Mouse (Mus musculus): ENCODE results near the gene Pde4dip. TPM values are rescaled to one million over a fixed set of nuclear protein-coding genes. Genes with fewer than 3 reads are reported as not detected.

Gene Pde4dip
- total RNA-seq, 1 experiment from 2014 or later = 6.1 TPM

DNA sequence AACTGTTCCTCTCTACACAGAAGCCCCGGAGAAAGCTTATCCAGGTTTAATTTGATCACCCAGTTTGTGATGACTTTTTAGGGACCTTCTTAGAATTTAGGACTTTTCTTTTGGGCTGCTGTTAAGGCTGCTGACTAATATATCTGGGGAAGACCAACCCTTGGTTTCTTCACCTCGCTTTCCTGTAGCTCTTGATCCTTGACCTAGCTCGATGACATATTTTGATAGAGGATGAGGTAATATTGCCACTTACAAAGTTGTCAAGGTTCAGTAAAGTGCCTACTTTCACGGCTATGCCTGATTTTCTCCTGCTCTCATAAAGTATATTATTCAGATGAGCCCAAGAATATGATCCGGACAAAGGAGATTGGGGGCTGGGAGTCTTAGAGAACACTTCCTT, 13.1 kb upstream of the Pde4dip start:
- no peak for ATAC-seq (replicated peaks; ENCODE audit: low read depth, poor library complexity, severe bottlenecking)

DNA sequence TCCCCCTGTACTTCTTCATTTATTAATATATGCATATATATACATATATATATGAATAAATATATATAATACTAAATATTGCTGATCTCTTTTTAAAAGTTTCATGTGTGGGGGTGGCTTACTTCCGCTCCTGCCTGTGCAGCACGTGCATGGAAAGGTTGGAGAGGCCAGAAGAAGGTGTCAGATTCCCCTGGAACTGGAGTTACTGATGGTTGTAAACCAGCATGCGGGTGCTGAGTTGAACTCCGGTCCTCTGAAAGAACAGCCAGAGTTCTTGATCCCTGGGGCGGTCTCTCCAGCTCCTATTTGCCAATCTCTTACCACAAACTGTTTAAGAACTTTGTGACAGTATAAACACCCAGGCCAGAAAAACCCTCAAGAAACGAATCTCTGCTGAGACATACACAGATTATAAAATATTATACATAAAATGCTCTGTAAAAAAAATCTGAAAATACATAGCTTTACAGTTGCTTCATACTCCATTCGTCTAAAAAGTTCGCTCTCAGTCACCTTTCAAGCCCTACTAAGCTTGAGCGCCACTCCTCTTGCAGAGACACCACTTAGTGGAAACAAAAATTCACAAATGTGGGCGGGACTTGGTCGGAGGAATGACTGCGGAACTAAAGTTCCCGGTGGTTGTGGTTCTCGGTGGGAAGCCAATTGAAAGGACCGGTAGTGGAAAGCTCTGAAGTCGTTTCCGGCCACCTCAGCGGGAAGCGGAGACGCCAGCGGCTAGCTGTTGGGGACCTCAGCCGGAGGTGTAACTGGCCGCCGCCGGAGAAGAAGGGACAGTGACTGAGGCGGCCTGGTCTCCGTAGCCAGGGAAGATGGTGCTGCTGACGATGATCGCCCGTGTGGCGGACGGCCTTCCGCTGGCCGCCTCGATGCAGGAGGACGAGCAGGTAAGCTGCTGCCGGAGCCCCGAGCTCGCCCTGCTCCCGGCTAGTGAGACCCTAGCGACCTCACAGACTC, 12.3 kb upstream of the Pde4dip start, which contains the start of gene Sec22b:
Gene Sec22b, plus strand, starts transcription at position 675 of the 975 bp plus-strand sequence.
- ATAC-seq (replicated peaks; ENCODE audit: low read depth, poor library complexity, severe bottlenecking) = peak; percentile 99

DNA sequence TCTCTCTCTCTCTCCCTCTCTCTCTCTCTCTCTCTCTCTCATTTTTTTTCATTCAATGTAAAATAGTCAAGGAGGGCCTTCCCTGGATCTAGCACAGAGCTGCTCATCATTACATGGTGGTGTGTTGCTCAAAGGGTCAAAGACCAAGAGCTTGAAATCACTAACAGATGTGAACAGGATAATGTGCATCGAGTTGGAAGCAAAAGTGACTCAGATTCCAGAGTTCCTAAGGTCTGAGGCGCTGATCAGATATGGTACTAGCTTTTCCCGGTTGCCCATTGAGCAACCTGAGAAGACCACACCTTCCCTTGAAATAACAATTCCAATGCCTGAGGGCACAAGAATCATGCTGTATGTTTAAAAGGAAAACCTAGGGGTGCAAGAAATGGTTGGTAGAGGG, 9.9 kb upstream of the Pde4dip start:
- ATAC-seq (replicated peaks; ENCODE audit: low read depth, poor library complexity, severe bottlenecking) = no peak

DNA sequence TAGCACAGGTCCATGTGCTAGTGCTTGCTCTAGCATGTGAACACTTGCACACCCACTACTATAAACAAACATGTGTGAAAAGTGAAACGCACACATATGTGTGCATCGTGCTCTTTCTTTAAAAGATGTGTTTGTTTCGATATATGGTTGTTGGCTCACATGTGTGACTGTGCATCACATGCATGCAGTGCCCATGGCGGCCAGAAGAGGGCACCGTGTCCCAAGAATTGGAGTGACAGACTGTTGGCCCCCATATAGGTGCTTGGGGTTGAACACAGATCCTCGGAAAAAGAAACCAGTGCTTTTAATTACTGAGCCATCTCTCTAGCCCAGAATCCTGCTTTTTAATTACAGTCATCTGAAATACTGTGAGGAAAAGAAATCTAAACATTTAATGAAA, 6.2 kb upstream of the Pde4dip start:
- peak; percentile 62; the same call in 1 of the 2 replicates for ATAC-seq (replicated peaks; ENCODE audit: low read depth, poor library complexity, severe bottlenecking)

- no peak for ATAC-seq (replicated peaks; ENCODE audit: low read depth, poor library complexity, severe bottlenecking)
Measured at GRCm38 (mm10) chr3:97890205-97890604, 1.7 kb upstream of the Pde4dip start.

DNA sequence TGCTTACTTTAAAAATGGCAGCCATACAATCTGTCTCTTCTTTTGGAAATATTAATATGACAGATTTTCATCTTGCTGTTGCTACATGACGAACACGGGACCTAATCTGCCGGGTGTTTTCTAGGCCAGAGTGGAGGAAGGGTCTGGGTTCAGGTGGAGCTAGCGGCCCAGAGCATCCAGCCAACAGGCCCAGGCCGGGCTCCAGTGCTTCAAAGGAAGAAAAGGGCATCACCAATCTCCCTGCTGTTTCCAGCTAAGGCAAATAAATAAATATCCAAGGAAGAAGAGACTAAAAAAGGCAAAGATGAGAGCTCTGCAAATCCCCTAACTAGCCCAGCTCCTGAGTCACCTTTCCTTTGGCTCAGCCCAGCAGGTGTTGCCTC, 731 bp downstream of the Pde4dip start:
- no peak for ATAC-seq (replicated peaks; ENCODE audit: low read depth, poor library complexity, severe bottlenecking)

- no peak for ATAC-seq (replicated peaks; ENCODE audit: low read depth, poor library complexity, severe bottlenecking)
Measured at GRCm38 (mm10) chr3:97881576-97881975, 6.9 kb downstream of the Pde4dip start.

GRCm38 (mm10) chr3:97879222-97879621, 9.3 kb downstream of the Pde4dip start:
- ATAC-seq (replicated peaks; ENCODE audit: low read depth, poor library complexity, severe bottlenecking) = peak; percentile 85

- ATAC-seq (replicated peaks; ENCODE audit: low read depth, poor library complexity, severe bottlenecking) = peak; percentile 61; the same call in 1 of the 2 replicates
Measured at GRCm38 (mm10) chr3:97876259-97876658, 12.2 kb downstream of the Pde4dip start.

DNA sequence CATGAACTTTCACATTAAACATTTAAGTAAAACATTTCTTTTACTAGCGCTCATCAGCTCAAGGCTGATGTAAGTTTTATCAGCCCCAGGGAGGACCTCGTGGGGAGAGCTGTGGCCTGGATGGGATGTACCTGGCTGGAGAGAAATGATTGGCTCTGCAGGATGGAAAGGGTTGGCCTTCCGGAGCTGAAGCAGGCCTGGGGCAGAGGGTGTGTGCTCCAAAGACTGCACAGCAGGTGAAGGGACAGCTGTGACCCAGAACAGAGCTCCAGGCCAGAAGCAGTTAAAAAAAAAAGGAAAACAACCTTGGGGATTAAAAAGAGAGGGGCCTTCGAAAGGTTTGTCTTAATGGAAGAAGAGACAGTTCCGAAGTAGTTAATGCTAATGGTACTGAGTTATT, 13.7 kb downstream of the Pde4dip start:
- ATAC-seq (replicated peaks; ENCODE audit: low read depth, poor library complexity, severe bottlenecking) = no peak

DNA sequence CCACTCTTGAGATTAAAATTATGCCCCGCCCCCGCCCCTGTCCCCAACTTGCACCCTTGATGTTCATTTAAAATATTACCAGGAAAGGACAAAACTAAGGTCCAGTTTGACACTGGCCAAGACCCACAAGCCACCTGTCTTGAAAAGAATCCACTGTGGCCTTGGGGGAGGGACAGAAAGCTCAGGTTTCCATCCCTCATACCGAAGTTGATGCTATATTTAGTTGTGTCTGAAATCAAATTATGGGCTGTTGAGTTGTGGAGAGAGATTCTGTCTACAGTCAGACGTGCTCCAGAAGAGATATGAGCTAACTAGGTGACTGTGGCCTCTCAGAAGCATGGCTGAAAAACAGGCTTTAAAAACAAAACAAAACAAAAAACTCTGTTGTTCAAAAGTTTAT, 18.8 kb downstream of the Pde4dip start:
- ATAC-seq (replicated peaks; ENCODE audit: low read depth, poor library complexity, severe bottlenecking) = no peak

- ATAC-seq (replicated peaks; ENCODE audit: low read depth, poor library complexity, severe bottlenecking) = no peak
Measured at GRCm38 (mm10) chr3:97868733-97869132, 19.8 kb downstream of the Pde4dip start.

DNA sequence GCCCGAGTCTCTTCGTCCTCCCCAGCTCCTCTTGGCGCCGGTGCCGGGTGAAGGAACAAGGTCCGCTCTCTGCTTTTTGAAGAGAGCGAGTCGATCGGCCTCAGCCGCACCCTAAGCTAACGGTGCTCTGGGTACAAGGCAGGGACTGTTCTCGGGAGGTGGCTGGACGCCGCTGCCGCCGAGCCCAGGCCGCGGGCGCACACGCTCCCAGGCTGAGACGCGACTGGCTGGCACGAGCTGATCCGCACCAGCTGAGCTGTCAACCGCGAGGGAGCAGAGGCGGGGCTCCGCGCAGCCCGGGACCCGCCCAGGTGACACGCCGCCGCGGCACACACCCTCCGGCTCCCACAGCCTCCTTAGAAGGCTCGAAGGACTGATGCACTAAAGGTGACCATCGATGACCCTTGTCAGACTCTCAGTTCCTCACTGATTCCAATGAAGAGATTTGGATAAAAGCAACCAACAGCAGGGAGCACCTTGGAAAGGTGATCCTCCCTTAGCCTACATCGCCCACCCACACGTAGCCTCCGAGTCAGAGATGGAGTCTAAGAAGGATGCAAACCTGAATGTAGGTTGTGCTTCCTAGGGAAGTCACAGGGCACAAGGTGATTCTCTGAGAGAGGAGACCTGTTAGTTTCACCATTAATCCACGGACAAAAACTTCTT, 20.4 kb downstream of the Pde4dip start:
- peak; percentile 81 for ATAC-seq (replicated peaks; ENCODE audit: low read depth, poor library complexity, severe bottlenecking)

DNA sequence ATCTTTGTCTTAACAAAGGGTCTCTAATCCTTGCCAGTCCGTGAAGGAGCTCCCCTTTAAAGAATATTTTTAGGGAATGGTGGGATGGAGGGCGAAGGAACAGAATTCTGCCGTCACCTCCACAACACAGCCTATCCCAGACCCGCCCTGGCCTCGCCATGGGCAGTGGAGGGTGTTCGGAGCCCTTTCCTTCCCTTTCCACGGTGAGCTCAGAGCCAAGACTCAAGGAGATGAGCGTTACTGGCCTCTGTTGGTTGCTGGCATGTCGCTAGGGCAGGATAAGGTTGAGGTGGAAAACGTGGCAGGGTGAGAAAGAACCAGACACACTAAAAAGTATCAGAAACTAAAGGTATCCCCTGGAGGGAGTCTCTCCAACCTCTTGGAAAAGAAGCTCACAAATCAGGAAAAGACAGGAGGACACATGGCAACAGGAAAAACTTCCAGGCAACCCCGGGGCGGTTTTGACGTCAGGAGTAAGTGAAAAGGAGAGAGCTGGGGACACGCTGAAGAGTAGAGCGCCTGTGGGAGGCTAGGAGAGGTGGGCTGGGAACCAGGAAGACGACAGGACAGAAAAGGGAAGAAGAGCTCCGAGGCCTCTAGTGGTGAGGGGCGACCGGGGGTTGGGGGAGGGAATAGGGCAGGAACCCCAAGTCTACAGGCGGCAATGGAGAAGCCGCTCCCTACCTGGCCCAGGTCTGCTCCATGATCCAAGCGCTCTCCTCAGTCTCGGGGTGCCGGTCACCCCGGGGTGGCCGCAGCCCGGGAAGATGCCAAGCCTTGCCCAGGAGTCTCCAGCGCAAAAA, 21.1 kb downstream of the Pde4dip start:
- peak; percentile 46 for ATAC-seq (replicated peaks; ENCODE audit: low read depth, poor library complexity, severe bottlenecking)

DNA sequence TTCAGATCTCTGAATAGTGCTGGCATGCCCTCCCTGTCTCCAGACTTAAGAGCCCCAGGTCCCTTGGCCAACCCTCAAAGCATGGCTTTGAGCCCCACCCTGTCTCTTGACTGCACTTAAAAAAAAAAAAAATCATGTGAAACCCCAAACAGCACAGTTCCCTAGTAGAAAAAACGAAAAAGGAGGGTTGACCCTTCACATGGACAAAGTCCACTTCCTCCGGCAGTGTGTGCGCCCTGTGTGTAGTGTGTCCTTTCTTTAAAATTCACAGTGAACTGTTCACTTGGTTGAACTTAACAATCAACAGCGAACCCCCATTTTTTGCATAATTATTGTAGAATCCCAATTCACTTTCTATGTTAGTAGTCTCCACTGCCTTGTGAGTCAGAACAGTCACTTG, 21.8 kb downstream of the Pde4dip start:
- ATAC-seq (replicated peaks; ENCODE audit: low read depth, poor library complexity, severe bottlenecking) = no peak

DNA sequence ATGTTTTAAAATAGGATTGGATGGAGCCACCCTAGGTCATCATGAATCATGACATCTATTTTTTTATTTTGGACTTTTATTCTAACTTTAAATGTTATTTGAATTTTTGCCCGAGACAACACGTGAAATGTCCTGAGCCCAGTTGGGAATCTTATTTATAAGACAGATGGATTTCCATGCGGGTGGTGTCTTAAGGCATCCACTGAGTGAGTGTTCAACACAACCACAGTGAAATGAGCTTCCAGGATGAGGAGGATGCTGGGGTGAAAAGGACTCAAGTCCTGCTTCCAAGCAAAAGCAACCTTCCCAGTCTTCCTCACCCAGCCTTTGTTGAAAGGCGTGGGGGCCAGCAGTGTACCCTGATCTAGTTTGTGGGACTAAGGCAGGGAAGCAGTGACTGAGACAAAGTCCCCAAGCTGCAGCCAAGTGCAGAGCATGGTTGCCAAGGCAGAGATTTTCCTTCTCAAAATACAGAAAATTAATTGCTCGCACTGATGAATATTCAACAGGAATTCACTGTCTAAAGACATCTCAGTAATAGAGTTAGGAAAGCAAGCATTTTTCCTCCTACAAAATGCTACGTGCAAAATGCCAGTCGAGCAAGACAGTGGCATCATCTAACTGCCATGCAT, 27.6 kb downstream of the Pde4dip start:
- no peak for ATAC-seq (replicated peaks; ENCODE audit: low read depth, poor library complexity, severe bottlenecking)

- ATAC-seq (replicated peaks; ENCODE audit: low read depth, poor library complexity, severe bottlenecking) = no peak
Measured at GRCm38 (mm10) chr3:97859400-97859799, 29.1 kb downstream of the Pde4dip start.

GRCm38 (mm10) chr3:97854575-97855384, 33.7 kb downstream of the Pde4dip start:
- ATAC-seq (replicated peaks; ENCODE audit: low read depth, poor library complexity, severe bottlenecking) = no peak

DNA sequence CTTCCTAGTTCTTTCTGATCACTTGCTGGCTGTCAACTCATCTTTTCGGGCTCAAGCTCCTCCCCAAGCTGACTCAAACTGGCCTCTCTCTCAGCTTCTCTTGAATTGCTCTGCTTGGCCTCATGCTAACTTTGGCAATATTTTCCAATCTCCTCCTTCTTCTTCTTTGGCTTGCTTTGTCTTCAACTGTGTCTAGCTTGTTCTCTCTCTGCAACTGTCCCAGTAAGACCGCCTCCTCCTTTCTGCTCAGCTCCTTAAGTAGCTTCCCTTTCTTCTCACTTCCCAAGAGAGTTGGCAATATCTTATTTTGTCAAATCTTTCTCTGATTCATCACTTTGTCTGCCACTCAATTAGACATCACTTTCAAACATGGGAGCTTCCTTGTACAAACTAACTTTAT, 36.7 kb downstream of the Pde4dip start:
- ATAC-seq (replicated peaks; ENCODE audit: low read depth, poor library complexity, severe bottlenecking) = no peak
